Mouse (Mus musculus) midbrain, embryonic 13.5 days (tissue): Measurements from ENCODE around the gene Nhsl1. TPM values are rescaled to one million over a fixed set of nuclear protein-coding genes. Genes with fewer than 3 reads are reported as not detected.
A peak's percentile ranks its signal among the peaks of the same experiment; 100 is the strongest.

Experiments used
- ATAC-seq: fragments of 200-750 bp; cut with Nextera tagmentation; 2 replicates; pipeline ENCODE4 v1.8.0; 2017; ENCODE audit warnings: mild to moderate bottlenecking, moderate TSS enrichment, moderate library complexity
- H3K27ac ChIP-seq: fragments of 300-500 bp; sonication (generic); 2 replicates; pipeline ENCODE4 v1.5.1; 2015; ENCODE audit warnings: inconsistent platforms, mild to moderate bottlenecking, moderate library complexity
- H3K27me3 ChIP-seq: fragments of 300-500 bp; sonication (generic); 2 replicates; pipeline ENCODE4 v1.6.1; 2015; ENCODE audit warnings: mild to moderate bottlenecking, inconsistent platforms
- H3K36me3 ChIP-seq: fragments of 300-500 bp; sonication (generic); 2 replicates; pipeline ENCODE4 v1.6.1; 2015; ENCODE audit warnings: mild to moderate bottlenecking, inconsistent platforms
- H3K4me1 ChIP-seq: fragments of 300-500 bp; sonication (generic); replicated peaks from 2 replicates; pipeline ENCODE4 v1.6.1; 2015; ENCODE audit warnings: inconsistent platforms
- H3K4me2 ChIP-seq: fragments of 300-500 bp; sonication (generic); replicated peaks from 2 replicates; pipeline ENCODE4 v1.6.1; 2015; ENCODE audit warnings: moderate library complexity, mild to moderate bottlenecking, inconsistent platforms
- H3K4me3 ChIP-seq: fragments of 300-500 bp; sonication (generic); replicated peaks from 2 replicates; pipeline ENCODE4 v1.5.1; 2015; ENCODE audit warnings: mild to moderate bottlenecking, inconsistent platforms
- H3K9ac ChIP-seq: fragments of 300-500 bp; sonication (generic); replicated peaks from 2 replicates; pipeline ENCODE4 v1.6.1; 2015; ENCODE audit warnings: mild to moderate bottlenecking, inconsistent platforms
- H3K9me3 ChIP-seq: fragments of 300-500 bp; sonication (generic); 2 replicates; pipeline ENCODE4 v1.6.1; 2016; ENCODE audit warnings: mild to moderate bottlenecking, inconsistent platforms
- WGBS: fragments of 180-500 bp; shearing (Covaris S2); methylation state at CpG from one replicate; pipeline ENCODE4 v1.1.7; 2015; 5-methylcytosine and 5-hydroxymethylcytosine counted together
- polyA plus RNA-seq: library from polyadenylated mRNA; unstranded; fragments of >200 nt; fragmentation: Nextera tagmentation; extraction: Ambion mirVana; gene quantifications from 2 replicates; pipeline ENCODE4 v1.2.1, GENCODE M21; 2015

Nhsl1 gene
- polyA plus RNA-seq, 1 experiment from 2014 or later, result 14.3 TPM

GRCm38 (mm10) chr10:18407062-18407830 lies 88.5 kb downstream of the Nhsl1 start:
- peak overlapping the region; percentile 80 for H3K9ac ChIP-seq
- under 1% methylated on average over 21 of the region's 21 CpGs for WGBS
- H3K4me1 ChIP-seq, result peaks cover 45% of the 10 kb centered on the region
- H3K4me2 ChIP-seq, result peak overlapping the region; percentile 71
- no peaks in the 10 kb centered on the region for H3K36me3 ChIP-seq
- H3K27me3 ChIP-seq, result peaks cover 11% of the 10 kb centered on the region; the same call in 1 of the 2 replicates
- H3K9me3 ChIP-seq, result no peaks in the 10 kb centered on the region
- peak overlapping the region; percentile 68 for H3K27ac ChIP-seq
- ATAC-seq, result peak; percentile 93
- H3K4me3 ChIP-seq, result peak overlapping the region; percentile 65

GRCm38 (mm10) chr10:18408128-18408527 lies 89.3 kb downstream of the Nhsl1 start:
- Histone ChIP-seq H3K4me1 (peaks cover 51% of the 10 kb centered on the region), H3K27me3 (peaks cover 11% of the 10 kb centered on the region; the same call in 1 of the 2 replicates), H3K9ac (peak overlapping the region; percentile 80), H3K9me3 (no peaks in the 10 kb centered on the region), H3K4me2 (peak overlapping the region; percentile 71), H3K27ac (peak overlapping the region; percentile 68; the same call in 1 of the 2 replicates), H3K4me3 (peak overlapping the region; percentile 65), H3K36me3 (no peaks in the 10 kb centered on the region)
- no peak for ATAC-seq
- 4% methylated on average over 11 of the region's 11 CpGs for WGBS

- Histone ChIP-seq H3K27me3 (peaks cover 11% of the 10 kb centered on the region; the same call in 1 of the 2 replicates), H3K4me1 (peaks cover 54% of the 10 kb centered on the region), H3K4me2 (peak overlapping the region; percentile 71), H3K4me3 (peak overlapping the region; percentile 65), H3K36me3 (no peaks in the 10 kb centered on the region), H3K27ac (peak overlapping the region; percentile 68), H3K9ac (peak overlapping the region; percentile 80), H3K9me3 (no peaks in the 10 kb centered on the region)
- 9% methylated on average over 9 of the region's 9 CpGs for WGBS
- ATAC-seq, result no peak; the same call in 1 of the 2 replicates
Observed at GRCm38 (mm10) chr10:18408635-18409034, 89.8 kb downstream of the Nhsl1 start.

DNA sequence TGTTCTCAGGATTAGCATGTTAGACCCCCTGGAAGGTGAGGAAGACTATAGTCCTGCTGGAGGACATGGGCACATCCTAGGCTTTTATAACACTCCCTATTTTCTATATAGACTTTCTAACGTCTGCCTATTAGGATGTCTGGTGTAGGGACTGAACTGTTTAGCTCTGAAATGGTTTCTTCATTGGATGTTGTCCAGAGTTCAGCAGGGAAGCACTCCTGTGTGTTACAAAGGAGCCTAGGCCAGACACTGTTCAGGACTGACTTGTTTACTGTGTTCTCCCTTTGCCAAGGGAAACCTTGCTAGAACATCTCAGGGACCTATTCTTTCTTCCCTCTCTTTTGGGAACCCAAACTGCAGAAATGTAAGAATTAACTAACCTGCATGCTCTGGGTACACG lies 90.3 kb downstream of the Nhsl1 start:
- H3K4me3 ChIP-seq, result peak overlapping the region; percentile 65
- peak; percentile 4; the same call in 1 of the 2 replicates for ATAC-seq
- no peaks in the 10 kb centered on the region for H3K9me3 ChIP-seq
- peaks cover 55% of the 10 kb centered on the region for H3K4me1 ChIP-seq
- peak overlapping the region; percentile 71 for H3K4me2 ChIP-seq
- H3K27me3 ChIP-seq, result peaks cover 11% of the 10 kb centered on the region; the same call in 1 of the 2 replicates
- H3K36me3 ChIP-seq, result no peaks in the 10 kb centered on the region
- H3K9ac ChIP-seq, result peak overlapping the region; percentile 80
- H3K27ac ChIP-seq, result peak overlapping the region; percentile 68; the same call in 1 of the 2 replicates
- WGBS, result 4% methylated on average over 2 of the region's 2 CpGs

DNA sequence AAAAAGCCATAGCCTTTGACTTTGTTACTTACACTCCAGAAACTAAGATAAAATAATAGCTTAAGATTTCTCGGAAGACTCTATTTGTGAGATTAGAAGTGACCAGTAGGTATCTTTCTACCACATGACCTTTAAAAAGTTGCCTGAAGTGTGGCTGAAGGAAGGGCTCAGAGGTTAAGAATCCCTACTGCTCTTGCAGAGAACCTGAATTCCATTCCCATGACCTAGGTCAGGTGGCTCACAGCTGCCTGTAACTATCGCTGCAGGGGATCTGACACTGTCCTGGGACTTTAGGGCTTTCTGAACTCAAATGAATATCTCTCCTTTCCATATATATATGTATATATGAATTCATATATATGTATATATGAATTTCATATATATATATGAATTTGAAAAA lies 92.5 kb downstream of the Nhsl1 start:
- no peak overlapping the region for H3K9ac ChIP-seq
- H3K27me3 ChIP-seq, result peaks cover 9% of the 10 kb centered on the region; the same call in 1 of the 2 replicates
- ATAC-seq, result no peak
- no peak overlapping the region for H3K4me3 ChIP-seq
- H3K36me3 ChIP-seq, result no peaks in the 10 kb centered on the region
- peaks cover 60% of the 10 kb centered on the region for H3K4me1 ChIP-seq
- whole genome bisulfite sequencing, result 49% methylated on average over 2 of the region's 2 CpGs
- no peak overlapping the region for H3K27ac ChIP-seq
- no peaks in the 10 kb centered on the region for H3K9me3 ChIP-seq
- peak overlapping the region; percentile 71; the same call in 1 of the 2 replicates for H3K4me2 ChIP-seq

DNA sequence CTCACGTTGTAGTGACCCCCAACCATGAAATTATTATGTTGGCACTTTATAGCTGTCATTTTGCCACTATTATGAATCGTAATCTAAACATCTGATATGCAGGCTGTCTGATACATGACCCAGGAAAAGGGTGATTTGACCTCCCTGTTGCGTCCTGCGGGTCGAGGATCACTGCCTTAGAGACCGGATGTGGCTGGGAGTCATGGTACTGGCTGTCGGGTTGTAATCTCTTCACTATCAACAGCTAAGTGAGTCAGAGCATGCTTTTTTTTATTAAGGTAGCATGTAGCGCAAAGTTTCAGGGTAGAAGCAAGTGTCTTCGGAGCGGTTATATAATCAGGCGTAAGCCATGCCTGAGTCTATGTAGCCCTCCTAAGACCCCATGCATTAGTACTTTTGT lies 97.2 kb downstream of the Nhsl1 start:
- no peak overlapping the region for H3K27ac ChIP-seq
- no peaks in the 10 kb centered on the region for H3K9me3 ChIP-seq
- ATAC-seq, result no peak
- peaks cover 56% of the 10 kb centered on the region for H3K4me1 ChIP-seq
- no peaks in the 10 kb centered on the region for H3K27me3 ChIP-seq
- WGBS, result 90% methylated on average over 11 of the region's 11 CpGs
- H3K36me3 ChIP-seq, result no peaks in the 10 kb centered on the region
- no peak overlapping the region for H3K4me2 ChIP-seq
- no peak overlapping the region for H3K4me3 ChIP-seq
- H3K9ac ChIP-seq, result no peak overlapping the region

DNA sequence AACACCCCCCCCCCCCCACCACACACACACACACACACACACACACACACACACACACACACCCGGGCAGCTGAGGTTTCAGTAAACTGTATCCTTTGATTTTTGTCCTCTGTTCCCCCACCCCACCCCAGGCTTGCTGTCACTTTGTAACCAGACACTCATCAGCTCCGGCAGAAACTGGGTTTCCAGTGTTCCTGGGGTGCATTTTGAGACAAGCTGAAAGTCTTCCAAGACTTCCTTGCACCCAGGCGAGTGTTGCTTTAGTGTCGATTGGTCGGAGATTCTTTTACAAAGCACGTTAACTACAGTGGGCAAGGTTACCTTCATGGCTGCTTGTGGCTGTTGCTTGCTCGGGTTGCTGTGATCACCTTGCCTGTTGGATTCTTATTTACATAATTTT lies 99.4 kb downstream of the Nhsl1 start:
- no peaks in the 10 kb centered on the region for H3K27me3 ChIP-seq
- H3K4me1 ChIP-seq, result peaks cover 45% of the 10 kb centered on the region
- no peak overlapping the region for H3K4me2 ChIP-seq
- H3K4me3 ChIP-seq, result no peak overlapping the region
- no peak overlapping the region for H3K9ac ChIP-seq
- H3K36me3 ChIP-seq, result no peaks in the 10 kb centered on the region
- ATAC-seq, result no peak
- no peak overlapping the region for H3K27ac ChIP-seq
- H3K9me3 ChIP-seq, result no peaks in the 10 kb centered on the region
- 52% methylated on average over 7 of the region's 7 CpGs for WGBS

GRCm38 (mm10) chr10:18419508-18419907 lies 100.7 kb downstream of the Nhsl1 start:
- Histone ChIP-seq H3K36me3 (no peaks in the 10 kb centered on the region), H3K27ac (peak overlapping the region; percentile 37), H3K4me1 (peaks cover 41% of the 10 kb centered on the region), H3K27me3 (no peaks in the 10 kb centered on the region), H3K9me3 (no peaks in the 10 kb centered on the region), H3K4me2 (no peak overlapping the region), H3K9ac (no peak overlapping the region), H3K4me3 (no peak overlapping the region)
- 40% methylated on average over 10 of the region's 10 CpGs for WGBS
- ATAC-seq, result 0 out of 2 replicates have a peak, but pooled peaks have one; percentile 53

- ATAC-seq, result no peak
- Histone ChIP-seq H3K36me3 (no peaks in the 10 kb centered on the region), H3K9ac (no peak overlapping the region), H3K4me1 (peaks cover 33% of the 10 kb centered on the region), H3K4me3 (no peak overlapping the region), H3K27ac (no peak overlapping the region), H3K9me3 (no peaks in the 10 kb centered on the region), H3K4me2 (no peak overlapping the region), H3K27me3 (no peaks in the 10 kb centered on the region)
- WGBS, result 91% methylated on average over 6 of the region's 6 CpGs
Observed at GRCm38 (mm10) chr10:18420259-18421000, 101.6 kb downstream of the Nhsl1 start.

GRCm38 (mm10) chr10:18422968-18423367 lies 104.2 kb downstream of the Nhsl1 start:
- Histone ChIP-seq H3K36me3 (no peaks in the 10 kb centered on the region), H3K9me3 (no peaks in the 10 kb centered on the region), H3K4me1 (peaks cover 26% of the 10 kb centered on the region), H3K9ac (no peak overlapping the region), H3K4me2 (no peak overlapping the region), H3K4me3 (no peak overlapping the region), H3K27me3 (no peaks in the 10 kb centered on the region), H3K27ac (no peak overlapping the region)
- WGBS, result 34% methylated on average over 3 of the region's 3 CpGs
- no peak for ATAC-seq

GRCm38 (mm10) chr10:18423557-18423956 lies 104.8 kb downstream of the Nhsl1 start:
- Histone ChIP-seq H3K27me3 (no peaks in the 10 kb centered on the region), H3K27ac (no peak overlapping the region), H3K9me3 (no peaks in the 10 kb centered on the region), H3K4me2 (no peak overlapping the region), H3K4me3 (no peak overlapping the region), H3K4me1 (peaks cover 20% of the 10 kb centered on the region), H3K36me3 (no peaks in the 10 kb centered on the region), H3K9ac (no peak overlapping the region)
- WGBS, result 75% methylated on average over 9 of the region's 9 CpGs
- no peak for ATAC-seq

- 96% methylated on average over 9 of the region's 9 CpGs for WGBS
- H3K36me3 ChIP-seq, result peaks cover 11% of the 10 kb centered on the region
- H3K9ac ChIP-seq, result no peak overlapping the region
Observed at GRCm38 (mm10) chr10:18427866-18428265, 109.1 kb downstream of the Nhsl1 start.

More at GRCm38 (mm10) chr10:18427866-18428265, 109.1 kb downstream of the Nhsl1 start:
- Histone ChIP-seq H3K4me1 (peaks cover 19% of the 10 kb centered on the region), H3K4me3 (no peak overlapping the region), H3K27ac (no peak overlapping the region), H3K4me2 (no peak overlapping the region), H3K27me3 (0 out of 2 replicates have a peak, but pooled peaks cover 3% of the 10 kb centered on the region), H3K9me3 (0 out of 2 replicates have a peak, but pooled peaks cover 4% of the 10 kb centered on the region)
- no peak for ATAC-seq
